Mouse (Mus musculus) midbrain, embryonic 13.5 days (tissue): ENCODE results near the gene Traf4. TPM values are rescaled to one million over a fixed set of nuclear protein-coding genes. Genes with fewer than 3 reads are reported as not detected.
"Not testable (repeated sequence)": the region's sequence is repeated elsewhere in the genome, so short reads cannot be mapped to it uniquely, and the experiment has no call there.

Experiments used
- ATAC-seq: fragments of 200-750 bp; cut with Nextera tagmentation; 2 replicates; pipeline ENCODE4 v1.8.0; 2017; ENCODE audit warnings: mild to moderate bottlenecking, moderate TSS enrichment, moderate library complexity
- H3K27ac ChIP-seq: fragments of 300-500 bp; sonication (generic); 2 replicates; pipeline ENCODE4 v1.5.1; 2015; ENCODE audit warnings: inconsistent platforms, mild to moderate bottlenecking, moderate library complexity
- H3K27me3 ChIP-seq: fragments of 300-500 bp; sonication (generic); 2 replicates; pipeline ENCODE4 v1.6.1; 2015; ENCODE audit warnings: mild to moderate bottlenecking, inconsistent platforms
- H3K36me3 ChIP-seq: fragments of 300-500 bp; sonication (generic); 2 replicates; pipeline ENCODE4 v1.6.1; 2015; ENCODE audit warnings: mild to moderate bottlenecking, inconsistent platforms
- H3K4me1 ChIP-seq: fragments of 300-500 bp; sonication (generic); replicated peaks from 2 replicates; pipeline ENCODE4 v1.6.1; 2015; ENCODE audit warnings: inconsistent platforms
- H3K4me2 ChIP-seq: fragments of 300-500 bp; sonication (generic); replicated peaks from 2 replicates; pipeline ENCODE4 v1.6.1; 2015; ENCODE audit warnings: moderate library complexity, mild to moderate bottlenecking, inconsistent platforms
- H3K4me3 ChIP-seq: fragments of 300-500 bp; sonication (generic); replicated peaks from 2 replicates; pipeline ENCODE4 v1.5.1; 2015; ENCODE audit warnings: mild to moderate bottlenecking, inconsistent platforms
- H3K9ac ChIP-seq: fragments of 300-500 bp; sonication (generic); replicated peaks from 2 replicates; pipeline ENCODE4 v1.6.1; 2015; ENCODE audit warnings: mild to moderate bottlenecking, inconsistent platforms
- H3K9me3 ChIP-seq: fragments of 300-500 bp; sonication (generic); 2 replicates; pipeline ENCODE4 v1.6.1; 2016; ENCODE audit warnings: mild to moderate bottlenecking, inconsistent platforms
- WGBS: fragments of 180-500 bp; shearing (Covaris S2); methylation state at CpG from one replicate; pipeline ENCODE4 v1.1.7; 2015; 5-methylcytosine and 5-hydroxymethylcytosine counted together
- polyA plus RNA-seq: library from polyadenylated mRNA; unstranded; fragments of >200 nt; fragmentation: Nextera tagmentation; extraction: Ambion mirVana; gene quantifications from 2 replicates; pipeline ENCODE4 v1.2.1, GENCODE M21; 2015

Traf4 gene
- polyA plus RNA-seq, 1 experiment from 2014 or later: 139 TPM

DNA sequence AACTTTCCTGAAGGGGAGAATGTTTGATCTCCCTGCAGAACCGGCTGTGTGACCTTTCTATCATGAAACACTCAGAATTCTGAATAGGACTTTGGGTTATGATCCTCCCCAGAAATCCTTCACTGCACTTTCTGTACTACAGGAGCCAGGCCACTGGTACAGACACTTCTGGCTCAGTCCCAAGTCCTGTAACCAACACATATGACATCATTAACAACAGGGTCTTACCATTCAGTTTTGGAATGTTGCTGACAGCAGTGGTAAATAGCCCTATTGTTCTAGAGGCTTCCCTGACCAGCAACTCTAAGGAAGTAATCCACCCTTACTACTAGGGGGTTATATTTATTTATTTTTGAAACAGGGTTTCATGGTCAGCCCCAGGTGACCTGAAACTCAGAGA lies 27.7 kb upstream of the Traf4 start, which contains the start of gene Proca1:
Gene Proca1, plus strand, starts transcription at position 280 of the 400 bp plus-strand sequence.
- Histone ChIP-seq H3K36me3 (peaks cover 29% of the 10 kb centered on the region), H3K4me2 (no peak within 1 kb of the TSS), H3K4me3 (no peak within 1 kb of the TSS), H3K27ac (no peak within 1 kb of the TSS), H3K27me3 (no peaks in the 10 kb centered on the region), H3K9ac (no peak within 1 kb of the TSS), H3K9me3 (no peaks in the 10 kb centered on the region), H3K4me1 (peaks cover 26% of the 10 kb centered on the region)
- ATAC-seq: no peak
- WGBS: 100% methylated on average over 1 of the region's 1 CpGs

DNA sequence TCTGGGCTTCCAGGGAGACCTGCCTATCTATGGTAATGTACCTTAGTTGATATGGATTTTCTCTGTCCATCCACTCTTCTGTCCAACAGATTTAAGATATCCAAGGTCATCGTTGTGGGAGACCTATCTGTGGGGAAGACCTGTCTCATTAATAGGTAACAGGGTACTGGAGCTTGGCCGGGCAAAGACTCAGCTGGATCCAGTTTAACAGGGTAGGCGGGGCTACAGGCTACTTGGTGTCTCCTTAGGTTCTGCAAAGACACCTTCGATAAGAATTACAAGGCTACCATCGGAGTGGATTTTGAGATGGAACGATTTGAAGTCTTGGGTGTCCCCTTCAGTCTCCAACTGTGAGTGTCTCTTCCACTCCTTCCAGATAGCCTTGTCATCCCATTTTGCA lies 24.7 kb upstream of the Traf4 start:
- Histone ChIP-seq H3K4me2 (peak overlapping the region; percentile 72), H3K4me3 (peak overlapping the region; percentile 71), H3K36me3 (peaks cover 29% of the 10 kb centered on the region), H3K9ac (peak overlapping the region; percentile 89; the same call in 1 of the 2 replicates), H3K9me3 (no peaks in the 10 kb centered on the region), H3K4me1 (peaks cover 30% of the 10 kb centered on the region), H3K27ac (peak overlapping the region; percentile 91), H3K27me3 (no peaks in the 10 kb centered on the region)
- ATAC-seq: no peak
- WGBS: 76% methylated on average over 6 of the region's 6 CpGs

DNA sequence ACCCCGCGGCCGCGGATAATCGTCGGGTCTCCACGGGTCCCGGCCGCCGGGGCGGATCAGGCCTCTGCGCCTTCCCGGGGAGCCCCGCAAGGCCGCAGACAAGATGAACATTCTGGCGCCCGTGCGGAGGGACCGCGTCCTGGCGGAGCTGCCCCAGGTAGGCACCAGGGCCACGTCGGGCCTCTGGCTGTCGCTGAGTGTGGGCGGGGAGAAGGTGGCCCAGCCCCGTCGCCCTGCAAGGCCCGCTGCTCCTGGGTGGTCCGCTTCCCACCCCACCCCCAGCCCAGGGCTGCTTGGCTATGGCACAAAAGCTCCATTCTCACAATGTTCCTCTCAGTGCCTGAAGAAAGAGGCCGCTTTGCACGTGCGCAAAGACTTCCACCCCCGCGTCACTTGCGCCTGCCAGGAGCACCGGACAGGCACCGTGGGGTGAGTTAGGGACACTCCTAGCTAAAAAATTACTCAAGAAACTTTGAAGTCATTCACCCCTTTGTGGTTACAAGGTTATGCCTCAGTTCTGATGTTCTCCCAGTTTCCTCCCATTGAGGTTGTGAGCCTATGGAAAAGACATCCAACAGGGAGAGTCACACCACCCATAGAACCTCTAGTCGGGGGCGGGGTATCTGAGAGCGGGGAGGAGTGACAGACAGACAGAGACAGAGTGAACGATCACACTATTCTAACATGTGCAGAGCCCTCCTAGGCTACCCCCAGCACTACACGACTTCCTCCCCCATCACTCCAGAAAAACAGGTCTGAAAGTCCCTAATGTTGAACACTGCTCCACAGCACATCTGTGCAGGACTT lies 24.0 kb upstream of the Traf4 start:
- ATAC-seq: peak; percentile 82
- peaks cover 29% of the 10 kb centered on the region for H3K36me3 ChIP-seq
- peak overlapping the region; percentile 89 for H3K9ac ChIP-seq
- H3K27me3 ChIP-seq: no peaks in the 10 kb centered on the region
- H3K4me1 ChIP-seq: peaks cover 24% of the 10 kb centered on the region
- H3K9me3 ChIP-seq: no peaks in the 10 kb centered on the region
- under 1% methylated on average over 42 of the region's 42 CpGs for WGBS
- H3K27ac ChIP-seq: peak overlapping the region; percentile 91
- H3K4me3 ChIP-seq: peak overlapping the region; percentile 71
- H3K4me2 ChIP-seq: peak overlapping the region; percentile 72

DNA sequence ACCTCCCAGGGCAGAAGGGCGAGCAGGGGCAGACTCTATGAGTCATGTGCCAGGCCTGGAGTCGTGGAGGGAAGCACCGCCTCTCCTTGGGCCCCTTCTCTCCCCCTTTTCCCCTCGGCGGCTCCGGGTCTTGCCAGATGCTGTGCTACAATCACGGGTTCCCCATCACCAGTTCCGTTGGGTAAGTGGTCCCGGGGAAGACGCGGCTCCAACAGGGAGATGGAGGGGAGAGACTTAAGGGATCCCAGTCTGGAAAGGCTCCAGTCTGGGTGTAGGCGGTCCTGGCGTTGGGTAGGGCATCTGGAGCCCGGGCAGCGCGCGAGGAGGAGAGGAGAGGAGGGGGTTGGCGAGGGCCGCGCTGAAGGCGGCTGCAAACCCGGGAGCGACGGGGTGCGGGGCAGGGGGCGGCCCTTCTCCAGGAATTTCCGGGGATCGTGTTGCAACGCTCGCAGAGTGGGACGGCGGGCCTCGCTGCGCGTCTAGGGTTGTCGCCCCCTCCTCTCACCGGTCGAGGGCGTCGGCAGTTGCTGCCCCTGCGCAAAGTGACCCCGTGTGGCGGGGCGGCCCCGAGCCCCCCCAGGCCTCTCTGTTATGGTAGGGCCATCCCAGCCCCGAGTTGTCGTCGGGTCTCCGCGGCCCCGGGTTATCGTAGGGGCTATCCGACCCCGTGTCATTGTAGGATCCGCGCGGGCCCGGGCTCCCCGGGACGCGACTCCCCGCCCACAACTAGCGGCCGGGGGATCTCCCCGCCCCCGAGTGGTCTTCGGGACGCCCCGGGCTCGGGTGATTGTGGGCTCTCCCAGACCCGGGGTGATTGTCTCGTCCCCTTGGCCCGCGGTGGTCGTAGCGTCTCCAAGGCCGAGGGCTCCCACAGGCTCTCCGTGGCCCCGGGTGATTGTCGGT lies 23.2 kb upstream of the Traf4 start, which contains the start of gene Rab34:
Gene Rab34, plus strand, starts transcription at position 100 of the 903 bp plus-strand sequence.
- H3K4me2 ChIP-seq: peak within 1 kb of the TSS; percentile 72
- peak; percentile 84 for ATAC-seq
- WGBS: under 1% methylated on average over 73 of the region's 80 CpGs
- H3K4me3 ChIP-seq: peak within 1 kb of the TSS; percentile 71
- peak within 1 kb of the TSS; percentile 91 for H3K27ac ChIP-seq
- H3K36me3 ChIP-seq: peaks cover 28% of the 10 kb centered on the region
- peaks cover 26% of the 10 kb centered on the region for H3K4me1 ChIP-seq
- H3K27me3 ChIP-seq: no peaks in the 10 kb centered on the region
- H3K9ac ChIP-seq: peak within 1 kb of the TSS; percentile 89
- H3K9me3 ChIP-seq: no peaks in the 10 kb centered on the region

DNA sequence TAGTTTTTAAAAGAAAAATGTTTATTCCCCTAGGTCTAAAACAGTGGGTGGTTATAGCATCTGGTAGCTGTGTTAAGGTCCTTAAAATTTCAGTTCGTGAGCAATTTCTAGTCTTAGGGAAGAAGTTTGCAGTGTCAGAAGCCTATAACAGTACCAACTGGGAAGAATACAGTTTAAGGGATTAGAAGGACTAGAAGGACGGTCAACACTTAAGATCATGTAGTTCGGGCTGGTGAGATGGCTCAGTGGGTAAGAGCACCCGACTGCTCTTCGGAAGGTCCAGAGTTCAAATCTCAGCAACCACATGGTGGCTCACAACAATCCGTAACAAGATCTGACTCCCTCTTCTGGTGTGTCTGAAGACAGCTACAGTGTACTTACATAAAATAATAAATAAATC lies 19.3 kb upstream of the Traf4 start:
- Histone ChIP-seq H3K36me3 (peaks cover 22% of the 10 kb centered on the region), H3K4me1 (peaks cover 45% of the 10 kb centered on the region)
- ATAC-seq, H3K27ac ChIP-seq, H3K9ac ChIP-seq, H3K4me3 ChIP-seq, H3K9me3 ChIP-seq, H3K27me3 ChIP-seq, H3K4me2 ChIP-seq: not testable (repeated sequence)
- WGBS: 94% methylated on average over 6 of the region's 6 CpGs

DNA sequence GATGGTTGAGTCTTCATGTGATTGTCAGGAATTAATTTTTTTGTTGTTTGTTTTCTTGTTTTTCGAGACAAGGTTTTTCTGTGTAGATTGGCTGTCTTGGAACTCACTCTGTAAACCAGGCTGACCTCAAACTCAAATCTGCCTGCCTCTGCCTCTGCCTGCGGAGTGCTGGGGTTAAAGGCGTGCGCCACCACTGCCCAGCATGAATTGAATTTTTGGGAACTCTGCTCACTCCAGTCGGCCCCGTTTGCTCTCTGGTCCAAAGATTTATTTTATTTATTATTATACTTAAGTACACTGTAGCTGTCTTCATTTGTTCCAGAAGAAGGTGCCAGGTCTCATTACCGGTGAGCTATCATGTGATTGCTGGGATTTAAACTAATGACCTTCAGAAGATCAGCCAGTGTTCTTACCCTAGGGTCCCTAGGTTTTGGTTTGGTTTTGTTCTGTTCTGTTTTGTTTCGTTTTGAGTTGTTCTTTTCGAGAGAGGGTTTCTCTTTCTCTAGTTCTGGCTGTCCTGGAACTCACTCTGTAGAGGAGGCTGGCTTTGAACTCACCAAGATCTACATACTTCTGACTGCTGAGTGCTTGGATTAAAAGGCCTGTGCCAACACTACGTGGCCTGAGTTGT lies 18.6 kb upstream of the Traf4 start:
- Histone ChIP-seq H3K4me3 (peak overlapping the region; percentile 81), H3K27ac (no peak overlapping the region), H3K4me2 (peak overlapping the region; percentile 44), H3K4me1 (peaks cover 47% of the 10 kb centered on the region), H3K27me3 (no peaks in the 10 kb centered on the region), H3K9me3 (no peaks in the 10 kb centered on the region), H3K9ac (peak overlapping the region; percentile 41; the same call in 1 of the 2 replicates), H3K36me3 (peaks cover 27% of the 10 kb centered on the region)
- peak; percentile 13; the same call in 1 of the 2 replicates for ATAC-seq
- WGBS: 56% methylated on average over 10 of the region's 10 CpGs

DNA sequence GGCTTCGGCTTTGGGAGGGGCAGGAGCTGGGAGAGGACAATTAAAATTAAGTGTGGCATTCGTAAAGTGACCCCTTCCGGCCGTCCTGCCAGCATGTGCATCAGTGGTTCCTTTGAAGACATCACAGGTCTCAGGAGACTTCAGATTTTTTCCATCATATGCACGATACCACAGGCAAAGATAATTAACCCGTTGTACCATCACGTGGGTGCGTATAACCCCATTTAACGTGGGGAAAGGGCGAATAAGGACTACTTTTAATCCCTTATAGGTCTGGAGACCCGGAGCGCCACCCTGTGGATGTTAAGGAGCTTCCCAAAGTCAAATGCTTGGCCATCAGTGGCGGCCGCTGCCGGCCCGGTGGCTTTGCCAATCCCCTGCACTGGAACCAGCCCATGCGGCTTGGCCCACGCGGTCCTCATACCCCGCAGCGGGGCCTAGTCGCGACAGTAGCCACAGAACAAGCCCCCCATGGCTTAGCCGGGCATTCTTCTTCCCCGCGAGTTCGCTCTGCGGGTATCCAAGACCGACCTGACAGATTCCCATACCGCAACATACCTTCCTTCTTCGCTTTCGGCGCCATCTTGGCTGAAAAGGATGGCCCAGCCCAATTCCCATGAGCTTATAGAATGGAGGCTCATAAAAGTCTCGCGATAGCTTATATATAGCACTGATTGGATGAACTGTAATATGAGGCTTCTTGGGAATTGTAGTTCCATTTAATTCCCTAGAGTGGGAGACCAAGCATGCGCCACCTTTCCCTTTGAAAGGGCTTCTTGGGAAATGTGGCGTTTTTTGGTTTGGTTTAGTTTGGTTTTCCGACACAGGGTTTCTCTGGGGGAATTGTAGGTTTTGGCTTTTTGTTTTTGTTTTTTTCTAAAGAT lies 17.8 kb upstream of the Traf4 start, which contains the start of gene Rpl23a:
Gene Rpl23a, minus strand, starts transcription at position 624 of the 884 bp plus-strand sequence.
- under 1% methylated on average over 38 of the region's 38 CpGs for WGBS
- peaks cover 54% of the 10 kb centered on the region for H3K4me1 ChIP-seq
- ATAC-seq: peak; percentile 94

DNA sequence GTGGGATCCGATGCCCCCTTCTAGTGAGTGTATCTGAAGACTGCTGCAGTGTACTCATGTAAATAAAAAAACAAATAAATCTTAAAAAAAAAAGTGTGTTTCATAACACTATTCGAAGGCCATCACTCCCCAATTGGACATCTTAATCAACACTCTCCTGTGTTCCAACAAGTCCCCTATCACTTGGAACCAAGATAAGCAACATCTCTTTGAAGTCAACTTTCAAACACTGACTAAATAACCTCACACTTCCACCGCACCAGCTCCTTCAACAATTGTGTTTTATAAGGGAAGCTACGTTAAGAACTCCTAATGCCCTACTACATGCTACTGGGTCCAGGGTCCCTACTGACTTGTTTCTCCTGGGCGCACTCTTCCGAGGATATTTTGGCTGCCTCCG lies 17.1 kb upstream of the Traf4 start:
- H3K36me3 ChIP-seq: peaks cover 27% of the 10 kb centered on the region
- ATAC-seq: no peak
- H3K4me2 ChIP-seq: peak overlapping the region; percentile 77
- H3K9ac ChIP-seq: peak overlapping the region; percentile 90
- 13% methylated on average over 7 of the region's 7 CpGs for WGBS
- H3K4me1 ChIP-seq: peaks cover 54% of the 10 kb centered on the region
- H3K9me3 ChIP-seq: no peaks in the 10 kb centered on the region
- H3K27ac ChIP-seq: peak overlapping the region; percentile 95; the same call in 1 of the 2 replicates
- H3K4me3 ChIP-seq: peak overlapping the region; percentile 81
- H3K27me3 ChIP-seq: no peaks in the 10 kb centered on the region; the same call in 1 of the 2 replicates

More for the DNA sequence above, 17.8 kb upstream of the Traf4 start, which contains the start of gene Rpl23a:
- H3K4me3 ChIP-seq: peak within 1 kb of the TSS; percentile 81
- H3K27me3 ChIP-seq: no peaks in the 10 kb centered on the region
- H3K36me3 ChIP-seq: peaks cover 27% of the 10 kb centered on the region
- H3K9ac ChIP-seq: peak within 1 kb of the TSS; percentile 90
- peak within 1 kb of the TSS; percentile 95 for H3K27ac ChIP-seq
- H3K4me2 ChIP-seq: peak within 1 kb of the TSS; percentile 77
- no peaks in the 10 kb centered on the region for H3K9me3 ChIP-seq

DNA sequence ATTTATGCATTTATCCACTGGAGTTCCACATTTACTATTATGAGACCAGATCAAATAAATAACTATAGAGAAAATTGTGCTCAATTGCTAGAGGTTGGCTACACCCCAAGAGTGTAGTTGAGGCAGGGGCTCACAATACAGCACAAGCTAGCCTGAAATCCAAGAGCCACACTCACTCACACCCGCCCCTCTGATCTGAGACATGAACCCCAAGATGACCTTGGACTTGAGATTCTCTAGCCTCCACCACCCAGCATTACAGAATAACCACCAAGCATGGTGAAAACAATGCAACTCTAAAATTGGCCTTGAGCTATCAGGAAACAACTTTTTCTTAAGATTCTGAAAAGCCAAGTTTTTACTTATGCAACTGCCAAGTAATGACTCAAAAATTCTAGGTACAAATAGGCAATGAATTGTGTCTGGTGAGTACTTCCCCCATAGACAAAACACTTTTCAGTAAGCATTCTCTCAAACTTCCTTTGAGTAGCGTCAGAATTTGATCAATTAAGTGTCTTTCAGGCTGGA lies 16.5 kb upstream of the Traf4 start:
- ATAC-seq: no peak

DNA sequence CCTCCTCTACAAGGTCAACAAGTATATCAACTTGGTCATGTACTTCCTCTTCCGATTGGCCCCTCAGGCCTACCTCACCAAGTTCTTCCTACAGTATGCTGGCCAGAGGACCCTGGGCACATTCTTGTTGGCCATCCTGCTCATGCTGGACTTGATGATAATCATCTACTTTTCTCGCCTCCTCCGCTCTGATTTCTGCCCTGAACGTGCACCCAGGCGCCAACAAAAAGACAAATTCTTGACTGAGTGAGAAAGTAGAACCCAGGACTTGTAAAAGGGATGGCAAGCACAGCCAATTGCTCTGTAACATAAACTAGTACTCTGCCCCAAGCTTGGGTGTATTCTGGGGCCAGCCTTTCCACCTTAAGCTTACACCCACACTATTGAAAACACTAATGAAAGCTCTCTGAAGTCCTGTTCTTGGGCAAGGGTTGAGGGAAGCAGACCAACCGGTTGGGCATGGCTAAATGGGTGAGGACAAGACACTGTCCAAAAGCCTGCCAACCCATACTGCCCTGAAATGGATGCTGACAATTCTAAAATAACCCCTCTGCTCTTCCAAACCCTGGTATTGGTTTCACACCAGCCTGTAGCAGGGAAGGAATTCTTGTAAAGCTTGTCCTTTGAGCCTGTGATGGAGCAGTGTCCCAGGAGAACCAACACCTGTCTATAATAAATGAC lies 14.8 kb upstream of the Traf4 start:
- H3K4me1 ChIP-seq: peaks cover 68% of the 10 kb centered on the region

More for the DNA sequence above, 16.5 kb upstream of the Traf4 start:
- peaks cover 59% of the 10 kb centered on the region for H3K4me1 ChIP-seq
- no peak overlapping the region for H3K27ac ChIP-seq
- no peaks in the 10 kb centered on the region for H3K9me3 ChIP-seq
- H3K36me3 ChIP-seq: peaks cover 27% of the 10 kb centered on the region
- peaks cover 5% of the 10 kb centered on the region for H3K27me3 ChIP-seq
- peak overlapping the region; percentile 90 for H3K9ac ChIP-seq
- H3K4me3 ChIP-seq: peak overlapping the region; percentile 81
- WGBS: 56% methylated on average over 2 of the region's 2 CpGs
- H3K4me2 ChIP-seq: peak overlapping the region; percentile 77

More for the DNA sequence above, 14.8 kb upstream of the Traf4 start:
- WGBS: 82% methylated on average over 6 of the region's 6 CpGs
- ATAC-seq: no peak
- H3K4me3 ChIP-seq: no peak overlapping the region
- peaks cover 27% of the 10 kb centered on the region for H3K36me3 ChIP-seq
- no peak overlapping the region for H3K9ac ChIP-seq
- no peak overlapping the region for H3K27ac ChIP-seq
- no peaks in the 10 kb centered on the region for H3K9me3 ChIP-seq
- peak overlapping the region; percentile 82; the same call in 1 of the 2 replicates for H3K4me2 ChIP-seq
- H3K27me3 ChIP-seq: peaks cover 6% of the 10 kb centered on the region
